Mouse (Mus musculus) 3T3-L1 (cell line): ENCODE data around the gene A630010A05Rik.
"Not testable (repeated sequence)": the region's sequence is repeated elsewhere in the genome, so short reads cannot be mapped to it uniquely, and the experiment has no call there.

ENCODE experiments used
- DNase-seq: peaks from one replicate; pipeline ENCODE4 v3.0.0-alpha.2; 2015; ENCODE audit warnings: low read depth, low spot score

The A630010A05Rik gene

DNA sequence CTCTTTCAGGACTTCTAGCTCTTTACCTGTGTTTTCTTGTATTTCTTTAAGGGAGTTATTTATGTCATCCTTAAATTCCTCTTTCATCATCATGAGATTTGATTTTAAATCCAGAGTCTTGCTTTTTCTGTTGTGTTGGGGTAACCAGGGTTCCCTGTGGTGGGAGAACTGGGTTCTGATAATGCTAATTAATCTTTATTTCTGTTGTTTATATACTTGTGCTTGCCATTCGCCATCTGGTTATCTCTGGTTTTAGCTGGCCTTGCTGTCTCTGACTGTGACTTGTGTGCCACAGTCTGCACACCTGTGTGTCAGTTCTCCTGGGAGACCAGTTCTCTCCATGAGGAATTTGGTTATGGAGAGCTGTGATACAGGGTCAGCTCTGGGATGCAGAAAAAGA, at the start of gene A630010A05Rik:
Gene A630010A05Rik (plus strand): TSS at position 301 of the 400 bp plus-strand sequence.
- no peak for DNase-seq

- DNase-seq, result no peak
Observed at GRCm38 (mm10) chr16:14535766-14536165, 26.4 kb upstream of the A630010A05Rik start.

DNA sequence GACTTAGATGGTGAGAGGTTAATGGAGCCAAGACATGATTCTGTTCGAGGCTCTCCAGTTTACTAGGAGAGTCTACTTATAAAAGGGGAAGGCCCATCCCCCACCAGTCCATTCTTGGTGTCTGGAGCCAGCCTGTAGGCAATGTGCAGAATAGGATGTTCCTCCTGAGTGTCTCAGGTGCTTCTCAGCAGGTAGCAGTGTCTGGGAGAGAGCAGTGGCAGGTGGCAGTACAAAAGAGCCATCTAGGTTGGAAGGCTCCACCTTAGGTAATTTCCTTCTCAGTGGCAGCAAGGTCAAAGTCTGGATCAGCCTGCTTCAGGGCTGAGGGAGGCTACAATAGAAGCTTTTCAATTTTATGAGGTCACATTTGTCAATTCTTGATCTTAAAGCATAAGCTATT, 4.9 kb upstream of the A630010A05Rik start:
- DNase-seq, result not testable (repeated sequence)
